Mouse (Mus musculus) heart, adult 11 months (tissue): Measurements from ENCODE around the gene Akt3.

ENCODE experiments used
- DNase-seq: peaks from one replicate; pipeline ENCODE4 v3.0.0; 2022

Akt3 gene

GRCm38 (mm10) chr1:177258034-177258342, at the start of gene Akt3:
Gene Akt3, minus strand, starts transcription at chr1:177258203.
- no peak for DNase-seq

GRCm38 (mm10) chr1:177307549-177307948, 49.5 kb upstream of the Akt3 start:
- DNase-seq: peak; percentile 29

- peak; percentile 61 for DNase-seq
Measured at GRCm38 (mm10) chr1:177298231-177298630, 40.2 kb upstream of the Akt3 start.

GRCm38 (mm10) chr1:177286764-177287163, 28.8 kb upstream of the Akt3 start:
- DNase-seq: peak; percentile 79

- no peak for DNase-seq
Measured at GRCm38 (mm10) chr1:177281925-177282324, 23.9 kb upstream of the Akt3 start.

- DNase-seq: no peak
Measured at GRCm38 (mm10) chr1:177277361-177277760, 19.4 kb upstream of the Akt3 start.

- DNase-seq: no peak
Measured at GRCm38 (mm10) chr1:177267645-177268044, 9.6 kb upstream of the Akt3 start.

- no peak for DNase-seq
Measured at GRCm38 (mm10) chr1:177262926-177263325, 4.9 kb upstream of the Akt3 start.

- no peak for DNase-seq
Measured at GRCm38 (mm10) chr1:177260796-177261195, 2.8 kb upstream of the Akt3 start.

- peak; percentile 82 for DNase-seq
Measured at GRCm38 (mm10) chr1:177259038-177259600, 1.1 kb upstream of the Akt3 start.

- DNase-seq: peak; percentile 99
Measured at GRCm38 (mm10) chr1:177258343-177259037, 487 bp upstream of the Akt3 start.

GRCm38 (mm10) chr1:177257178-177258033, 597 bp downstream of the Akt3 start:
- DNase-seq: peak; percentile 98

GRCm38 (mm10) chr1:177248638-177249037, 9.4 kb downstream of the Akt3 start:
- DNase-seq: no peak

GRCm38 (mm10) chr1:177238368-177238767, 19.6 kb downstream of the Akt3 start:
- no peak for DNase-seq

GRCm38 (mm10) chr1:177236695-177237094, 21.3 kb downstream of the Akt3 start:
- DNase-seq: no peak

GRCm38 (mm10) chr1:177236249-177236648, 21.8 kb downstream of the Akt3 start:
- DNase-seq: no peak

GRCm38 (mm10) chr1:177234462-177234861, 23.5 kb downstream of the Akt3 start:
- no peak for DNase-seq

- no peak for DNase-seq
Measured at GRCm38 (mm10) chr1:177231122-177231521, 26.9 kb downstream of the Akt3 start.

- no peak for DNase-seq
Measured at GRCm38 (mm10) chr1:177198978-177199377, 59.0 kb downstream of the Akt3 start.

- no peak for DNase-seq
Measured at GRCm38 (mm10) chr1:177195224-177195623, 62.8 kb downstream of the Akt3 start.

GRCm38 (mm10) chr1:177194324-177194723, 63.7 kb downstream of the Akt3 start:
- DNase-seq: no peak

GRCm38 (mm10) chr1:177191623-177192022, 66.4 kb downstream of the Akt3 start:
- no peak for DNase-seq

- DNase-seq: no peak
Measured at GRCm38 (mm10) chr1:177190358-177190757, 67.6 kb downstream of the Akt3 start.

GRCm38 (mm10) chr1:177188708-177189107, 69.3 kb downstream of the Akt3 start:
- no peak for DNase-seq
